Mouse (Mus musculus) layer of hippocampus, postnatal 10 days (tissue): ENCODE measurements around the gene Fads2. TPM values are rescaled to one million over a fixed set of nuclear protein-coding genes. Genes with fewer than 3 reads are reported as not detected.
A peak's percentile ranks its signal among the peaks of the same experiment; 100 is the strongest.

Experiments used
- DNase-seq, 2 experiments: peaks; one replicate each; pipeline ENCODE4 v3.0.0; 2021; ENCODE audit warnings: low spot score in 2 of 2
- total RNA-seq, 2 experiments: library from RNA; stranded (reverse); gene quantifications; 2 replicates each; pipeline ENCODE4 v1.2.3; 2021

Fads2 gene
- total RNA-seq, 2 experiments from 2014 or later: 276 to 282 TPM

DNA sequence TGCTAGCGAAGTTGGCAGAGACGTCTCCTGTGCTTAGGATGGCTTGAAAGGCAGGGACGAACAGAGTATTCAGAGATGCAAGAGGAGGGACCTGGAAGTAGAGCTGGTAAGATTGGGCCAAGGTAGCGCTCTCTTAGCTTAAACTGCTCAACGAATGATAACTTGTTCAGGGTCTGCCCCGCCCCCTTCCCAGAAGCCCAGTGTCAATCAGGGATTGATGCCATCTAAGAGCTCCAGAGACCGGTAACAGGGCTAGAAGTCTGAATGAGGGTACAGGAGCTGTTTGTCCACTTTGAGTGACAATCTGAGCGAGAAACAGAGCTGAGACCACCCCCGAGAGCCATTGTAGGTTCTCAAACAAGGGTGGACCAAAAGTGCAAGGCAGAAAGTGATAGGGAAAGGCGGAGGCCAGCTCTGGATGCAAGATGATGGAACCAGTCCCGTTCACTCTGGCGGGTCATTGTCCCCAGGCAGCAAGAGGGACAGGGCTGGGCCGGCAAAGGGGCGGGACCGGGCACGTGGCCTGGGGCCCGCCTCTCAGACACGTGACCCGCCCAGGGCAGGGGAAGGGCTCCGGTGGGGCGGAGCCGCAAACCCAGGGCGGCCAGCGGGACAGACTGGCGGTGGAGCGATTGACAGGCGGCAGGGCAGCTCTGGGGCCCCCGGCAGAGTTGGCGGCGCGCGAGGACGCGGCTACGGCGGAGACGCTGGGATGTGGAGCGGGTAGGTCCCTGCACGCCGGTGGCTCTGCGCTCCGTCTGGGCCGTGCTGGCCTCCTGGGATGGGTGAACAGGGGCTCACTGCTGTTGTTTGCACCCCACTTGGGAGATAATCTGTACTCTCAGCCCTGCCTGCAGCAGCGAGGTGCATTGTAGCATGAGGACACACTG lies 83.7 kb downstream of the Fads2 start:
- DNase-seq: peak; percentile 80 to 88

- DNase-seq: no peak
These were observed 85.4 kb downstream of the Fads2 start for GRCm38 (mm10) chr19:10016151-10016550.

GRCm38 (mm10) chr19:10015442-10015841 lies 86.1 kb downstream of the Fads2 start:
- no peak for DNase-seq

GRCm38 (mm10) chr19:10014824-10015223 lies 86.7 kb downstream of the Fads2 start:
- no peak for DNase-seq

- no peak for DNase-seq
These were observed 87.6 kb downstream of the Fads2 start for GRCm38 (mm10) chr19:10013913-10014312.

DNA sequence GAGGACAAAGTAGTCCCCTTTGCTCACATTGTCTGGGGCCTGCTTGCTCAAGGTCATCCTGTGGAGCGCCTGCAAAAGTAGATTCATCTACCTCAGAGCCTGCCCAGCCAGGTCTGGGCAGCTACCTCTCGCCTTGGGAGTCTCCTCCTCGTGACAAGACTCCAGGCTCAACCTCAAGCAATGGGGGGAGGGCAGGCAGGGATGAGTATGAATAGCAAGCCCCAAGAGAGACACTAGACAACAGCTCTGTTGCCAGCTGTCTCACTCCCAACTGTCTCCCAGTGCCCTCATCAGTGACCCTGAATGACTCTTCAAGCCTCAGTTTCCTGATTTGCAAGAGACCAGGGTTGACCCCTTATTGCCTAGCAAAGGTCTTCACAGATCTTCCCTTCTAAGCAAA lies 88.2 kb downstream of the Fads2 start:
- DNase-seq: no peak

- no peak for DNase-seq
These were observed 88.7 kb downstream of the Fads2 start for GRCm38 (mm10) chr19:10012827-10013278.

Other genes with a start within 250 kb of the Fads2 start
- gene Incenp, start 202.2 kb downstream of the Fads2 start, total RNA-seq: 10 to 100 TPM; 16.1 to 25.7 TPM
- gene Fth1, start 121.1 kb downstream of the Fads2 start, total RNA-seq: 1,000 to 10,000 TPM; 2,066 to 2,109 TPM
- gene Best1, start 100.1 kb downstream of the Fads2 start, total RNA-seq: 1 to 10 TPM; 1.9 to 3.0 TPM
- gene Rab3il1, start 100.1 kb downstream of the Fads2 start, total RNA-seq: 10 to 100 TPM; 13.9 to 14.5 TPM
- 10 to 100 TPM; 49.1 to 54.6 TPM for gene Fads3, start 60.2 kb downstream of the Fads2 start, total RNA-seq
- gene Fads1, start 81.1 kb upstream of the Fads2 start, total RNA-seq: 100 to 1,000 TPM; 180 to 185 TPM
- gene Tmem258, start 102.3 kb upstream of the Fads2 start, total RNA-seq: 100 to 1,000 TPM in 1 of 2 experiments, 10 to 100 TPM in 1; 90.7 to 113 TPM
- gene Fen1, start 102.4 kb upstream of the Fads2 start, total RNA-seq: 10 to 100 TPM; 10.4 to 12.5 TPM
- 1 to 10 TPM; 8.0 to 9.5 TPM for gene Myrf, start 139.0 kb upstream of the Fads2 start, total RNA-seq
- 100 to 1,000 TPM; 102 TPM for gene Dagla, start 203.1 kb upstream of the Fads2 start, total RNA-seq